ENCODE assay signal across 7 mouse cellular contexts in genomic region chr2:158146223-158146622, GRCm38 (mm10). TPM values are rescaled to one million over a fixed set of nuclear protein-coding genes. Genes with fewer than 3 reads are reported as not detected.
DNase-seq lines count a peak whose midpoint lies in the region; ATAC-seq and TF ChIP-seq lines count a peak whose summit lies in the region.

Tgm2 (minus strand) TSS chr2:158146436.

- H3K27me3 ChIP-seq in embryonic facial prominence, embryonic 12.5 days: peaks cover 18% of the 10 kb centered on the region; the same call in 1 of the 2 replicates
- H3K27me3 ChIP-seq in heart, adult 2 months (ENCODE audit: control insufficient read depth, insufficient read depth, low read length): no peaks in the 10 kb centered on the region
- no peaks in the 10 kb centered on the region for H3K27me3 ChIP-seq in limb, embryonic 14.5 days (ENCODE audit: control insufficient read depth, insufficient read depth, low read length)
- H3K27me3 ChIP-seq in midbrain, embryonic 16.5 days (ENCODE audit: control insufficient read depth, insufficient read depth, low read depth, low read length): peaks cover 2% of the 10 kb centered on the region; the same call in 1 of the 2 replicates
- H3K27me3 ChIP-seq in spleen, adult 2 months (ENCODE audit: control insufficient read depth, insufficient read depth, low read length): no peaks in the 10 kb centered on the region

- peak; percentile 84 for TF ChIP-seq CTCF in heart, adult 2 months (IDR thresholded peaks at IDR 0.05)
- TF ChIP-seq CTCF in spleen, adult 2 months (IDR thresholded peaks at IDR 0.05; ENCODE audit: extremely low read depth, insufficient read depth, insufficient read length, insufficient replicate concordance): peak; percentile 69

- WGBS in embryonic facial prominence, embryonic 12.5 days: under 1% methylated on average over 33 of the region's 33 CpGs
- WGBS in heart, adult 2 months: under 1% methylated on average over 33 of the region's 33 CpGs
- under 1% methylated on average over 33 of the region's 33 CpGs for WGBS in limb, embryonic 14.5 days
- 1% methylated on average over 33 of the region's 33 CpGs for WGBS in midbrain, embryonic 16.5 days
- WGBS in spleen, adult 2 months: 4% methylated on average over 33 of the region's 33 CpGs

- no peak for TF ChIP-seq EP300 in heart, adult 2 months (IDR thresholded peaks at IDR 0.05; ENCODE audit: insufficient read depth, low read depth, low read length)

- 0 out of 2 replicates have a peak, but pooled peaks cover 6% of the 10 kb centered on the region for H3K4me1 ChIP-seq in embryonic facial prominence, embryonic 12.5 days
- peaks cover 21% of the 10 kb centered on the region for H3K4me1 ChIP-seq in heart, adult 2 months (ENCODE audit: control insufficient read depth, insufficient read depth, low read length)
- no peaks in the 10 kb centered on the region; the same call in none of the 2 replicates for H3K4me1 ChIP-seq in limb, embryonic 14.5 days (ENCODE audit: control insufficient read depth, insufficient read depth, low read length)
- peaks cover 3% of the 10 kb centered on the region; the same call in 1 of the 2 replicates for H3K4me1 ChIP-seq in midbrain, embryonic 16.5 days (ENCODE audit: control insufficient read depth, insufficient read depth, low read length)
- 0 out of 2 replicates have a peak, but pooled peaks cover 2% of the 10 kb centered on the region for H3K4me1 ChIP-seq in spleen, adult 2 months (ENCODE audit: control insufficient read depth, insufficient read depth, insufficient read length)

- H3K79me2 ChIP-seq in heart, adult 2 months (replicated peaks; ENCODE audit: control insufficient read depth, insufficient read depth, low read length): no peaks in the 10 kb centered on the region

- peak within 1 kb of the TSS; percentile 70 for H3K4me2 ChIP-seq in embryonic facial prominence, embryonic 12.5 days (replicated peaks)
- peak within 1 kb of the TSS; percentile 64 for H3K4me2 ChIP-seq in limb, embryonic 14.5 days (replicated peaks; ENCODE audit: low read depth, low read length, severe bottlenecking)
- peak within 1 kb of the TSS; percentile 51 for H3K4me2 ChIP-seq in midbrain, embryonic 16.5 days (ENCODE audit: low read length)

- 0 out of 2 replicates have a peak within 1 kb of the TSS, but pooled peaks have one; percentile 47 for H3K9ac ChIP-seq in embryonic facial prominence, embryonic 12.5 days
- peak within 1 kb of the TSS; percentile 85 for H3K9ac ChIP-seq in heart, adult 2 months (ENCODE audit: low read depth, low read length)
- H3K9ac ChIP-seq in limb, embryonic 14.5 days (ENCODE audit: low read depth, low read length, severe bottlenecking): peak within 1 kb of the TSS; percentile 52; the same call in 1 of the 2 replicates
- H3K9ac ChIP-seq in midbrain, embryonic 16.5 days (ENCODE audit: low read depth, low read length): peak within 1 kb of the TSS; percentile 47; the same call in 1 of the 2 replicates

- intact Hi-C loops in heart, adult 2 months (cut with DNase I): loop anchor here (1.0 to 5.0 kb wide), 4 partner anchors 39 to 99 kb away; no protein-coding TSS in a partner anchor

- no peaks in the 10 kb centered on the region for H3K36me3 ChIP-seq in embryonic facial prominence, embryonic 12.5 days
- peaks cover 11% of the 10 kb centered on the region for H3K36me3 ChIP-seq in heart, adult 2 months (ENCODE audit: control insufficient read depth, insufficient read depth, low read length)
- H3K36me3 ChIP-seq in limb, embryonic 14.5 days (ENCODE audit: control insufficient read depth, insufficient read depth, low read length): no peaks in the 10 kb centered on the region
- H3K36me3 ChIP-seq in midbrain, embryonic 16.5 days (ENCODE audit: control insufficient read depth, insufficient read depth, low read length): no peaks in the 10 kb centered on the region
- H3K36me3 ChIP-seq in spleen, adult 2 months (ENCODE audit: control insufficient read depth, insufficient read depth, low read length): no peaks in the 10 kb centered on the region

- no peak within 1 kb of the TSS for H3K27ac ChIP-seq in embryonic facial prominence, embryonic 12.5 days
- H3K27ac ChIP-seq in heart, adult 2 months: peak within 1 kb of the TSS; percentile 95
- no peak within 1 kb of the TSS for H3K27ac ChIP-seq in limb, embryonic 14.5 days (replicated peaks; ENCODE audit: low read depth, low read length)
- no peak within 1 kb of the TSS for H3K27ac ChIP-seq in midbrain, embryonic 16.5 days (ENCODE audit: low read length)
- peak within 1 kb of the TSS; percentile 53; the same call in 1 of the 2 replicates for H3K27ac ChIP-seq in spleen, adult 2 months (ENCODE audit: insufficient read depth, low read length)

- peak within 1 kb of the TSS; percentile 38 for H3K4me3 ChIP-seq in embryonic facial prominence, embryonic 12.5 days
- H3K4me3 ChIP-seq in heart, adult 2 months: peak within 1 kb of the TSS; percentile 95
- H3K4me3 ChIP-seq in limb, embryonic 14.5 days (replicated peaks; ENCODE audit: low read length): peak within 1 kb of the TSS; percentile 37
- H3K4me3 ChIP-seq in midbrain, embryonic 16.5 days (ENCODE audit: low read depth, low read length): peak within 1 kb of the TSS; percentile 24
- peak within 1 kb of the TSS; percentile 56 for H3K4me3 ChIP-seq in spleen, adult 2 months (ENCODE audit: extremely low read depth, insufficient read depth, insufficient read length)

- peak; percentile 92 for TF ChIP-seq POLR2A in heart, adult 2 months (IDR thresholded peaks at IDR 0.05; ENCODE audit: insufficient read depth, low read depth, low read length)
- no peak for TF ChIP-seq POLR2A in limb, embryonic 14.5 days (IDR thresholded peaks at IDR 0.05; ENCODE audit: borderline replicate concordance, extremely low read depth, insufficient read depth, insufficient read length)
- TF ChIP-seq POLR2A in spleen, adult 2 months (IDR thresholded peaks at IDR 0.05; ENCODE audit: low read depth, low read length): no peak

- no peak for ATAC-seq in embryonic facial prominence, embryonic 12.5 days (ENCODE audit: insufficient number of reproducible peaks, insufficient read depth, low FRiP score, low TSS enrichment)
- ATAC-seq in limb, embryonic 14.5 days (ENCODE audit: low FRiP score, low read depth): peak; percentile 80
- no peak for ATAC-seq in midbrain, embryonic 16.5 days

- peak; percentile 95 for DNase-seq in adrenal gland, postnatal 25 days
- DNase-seq in heart, adult 2 months: peak; percentile 94 to 97
- DNase-seq in kidney, adult 8-10 months: peak; percentile 87 to 96
- peak; percentile 59 for DNase-seq in limb, embryonic 14.5 days (ENCODE audit: low spot score)
- DNase-seq in spleen, adult 2 months (ENCODE audit: low read depth in 1 of 2, low spot score in 2 of 2): peak; percentile 47 to 88

- 0 out of 2 replicates have a peak, but pooled peaks cover 4% of the 10 kb centered on the region for H3K9me3 ChIP-seq in embryonic facial prominence, embryonic 12.5 days
- 0 out of 2 replicates have a peak, but pooled peaks cover 4% of the 10 kb centered on the region for H3K9me3 ChIP-seq in limb, embryonic 14.5 days (ENCODE audit: control insufficient read depth, low read length)
- H3K9me3 ChIP-seq in midbrain, embryonic 16.5 days (replicated peaks; ENCODE audit: control insufficient read depth, low read length, poor library complexity, severe bottlenecking): no peaks in the 10 kb centered on the region; the same call in 1 of the 2 replicates

RNA-seq across cellular contexts. Expression of gene Tgm2, which starts in this region (rescaled TPM):
- 33.4 and 33.5 TPM in 2 replicates for total RNA-seq in adrenal gland, postnatal 25 days (2021)
- 7.7 and 9.0 TPM in 2 replicates for polyA plus RNA-seq in embryonic facial prominence, embryonic 12.5 days (2016; fragmentation: Nextera tagmentation; extraction: Ambion mirVana)
- total RNA-seq in heart, adult 2 months (2021): 100 to 1,000 TPM; 270 to 286 TPM
- polyA plus RNA-seq in heart, adult 2 months (2012; rRNA removed): 155 and 205 TPM in 2 replicates
- 12.1 and 14.8 TPM in 2 replicates for polyA plus RNA-seq in limb, embryonic 14.5 days (2012; rRNA removed)
- 6.7 and 6.9 TPM in 2 replicates for polyA plus RNA-seq in limb, embryonic 14.5 days (2014; fragmentation: Nextera tagmentation; extraction: Ambion mirVana)
- 7.0 and 7.1 TPM in 2 replicates for polyA plus RNA-seq in midbrain, embryonic 16.5 days (2015; fragmentation: Nextera tagmentation; extraction: Ambion mirVana)
- polyA plus RNA-seq in spleen, adult 2 months (2012; rRNA removed): 53.3 and 66.9 TPM in 2 replicates

Comparison
In these comparisons a context has a peak if more than half of its experiments do, and no peak if none do; other contexts are left out.
1. H3K27ac ChIP-seq: peak in heart, adult 2 months (single experiment) and spleen, adult 2 months (single experiment); none in embryonic facial prominence, embryonic 12.5 days (single experiment), limb, embryonic 14.5 days (single experiment) and midbrain, embryonic 16.5 days (single experiment).
2. H3K4me3 ChIP-seq: peak in every context shown above with its lines; median percentile 95 in heart, adult 2 months; 56 in spleen, adult 2 months; 38 in embryonic facial prominence, embryonic 12.5 days; 37 in limb, embryonic 14.5 days; 24 in midbrain, embryonic 16.5 days.
3. Peak in every context shown above with its lines, with median percentiles within 50 percentile points of each other: DNase-seq, H3K4me2 ChIP-seq and H3K9ac ChIP-seq.